Mouse (Mus musculus) thymus, adult 2 months (tissue): ENCODE measurements around the gene Carnmt1.

Experiments used
- CTCF ChIP-seq: fragments of 200-500 bp; IDR thresholded peaks from 2 replicates; pipeline ENCODE4 v1.5.1; 2012; ENCODE audit warnings: mild to moderate bottlenecking, control low read depth, low read length, moderate library complexity, borderline replicate concordance; ENCODE audit not compliant: control insufficient read depth, poor library complexity, insufficient read depth; ENCODE audit errors: extremely low read depth
- POLR2A ChIP-seq: fragments of 200-500 bp; IDR thresholded peaks from 2 replicates; pipeline ENCODE4 v1.6.1; 2012; ENCODE audit warnings: mild to moderate bottlenecking, low read length, control low read depth, moderate library complexity; ENCODE audit not compliant: control insufficient read depth, poor library complexity, insufficient read depth; ENCODE audit errors: extremely low read depth

DNA sequence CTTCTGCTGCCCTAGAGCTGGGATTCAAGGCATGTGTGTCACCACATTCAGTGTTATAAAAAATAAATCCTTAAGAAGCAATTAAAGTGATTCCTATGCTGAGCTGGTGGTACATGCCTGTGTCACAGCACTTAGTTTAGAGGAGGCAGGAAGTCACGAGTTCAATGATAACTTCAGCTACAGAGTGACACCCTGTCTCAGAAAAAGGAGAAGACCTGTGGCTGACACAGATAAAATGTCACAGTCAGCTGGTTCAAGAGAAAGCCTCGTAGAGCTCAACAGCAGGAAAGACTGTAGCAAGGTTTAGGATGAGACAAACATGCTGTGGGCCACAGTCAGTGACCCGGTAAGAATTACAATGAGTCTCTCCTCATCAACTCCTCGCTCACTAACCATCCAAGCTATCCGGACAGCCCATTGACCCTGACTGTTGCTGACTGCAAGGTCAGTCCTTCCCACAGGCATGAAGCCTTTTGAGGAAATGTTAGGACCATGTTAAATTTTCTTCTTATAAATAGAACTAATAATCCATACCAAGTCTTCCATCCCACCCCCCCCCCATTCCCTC, 23.6 kb upstream of the Carnmt1 start:
- TF ChIP-seq POLR2A (no peak), CTCF (no peak)
